Mouse (Mus musculus) limb, embryonic 11.5 days (tissue): ENCODE measurements around the gene Whamm. TPM values are rescaled to one million over a fixed set of nuclear protein-coding genes. Genes with fewer than 3 reads are reported as not detected.

ENCODE experiments used
- ATAC-seq: fragments of 200-750 bp; cut with Nextera tagmentation; 2 replicates; pipeline ENCODE4 v1.8.0; 2017; ENCODE audit warnings: low read depth; ENCODE audit not compliant: insufficient number of reproducible peaks, low FRiP score, low TSS enrichment
- DNase-seq: peaks from one replicate; pipeline ENCODE4 v3.0.0-alpha.2; 2015; ENCODE audit warnings: low spot score
- H3K27ac ChIP-seq: fragments of 300-500 bp; sonication (generic); replicated peaks from 2 replicates; pipeline ENCODE4 v1.5.1; 2014; ENCODE audit warnings: low read depth, mild to moderate bottlenecking, low read length
- H3K27me3 ChIP-seq: fragments of 300-500 bp; sonication (generic); 2 replicates; pipeline ENCODE4 v1.6.1; 2014; ENCODE audit warnings: mild to moderate bottlenecking, low read length, mixed read lengths; ENCODE audit not compliant: control insufficient read depth, insufficient read depth
- H3K36me3 ChIP-seq: fragments of 300-500 bp; sonication (generic); 2 replicates; pipeline ENCODE4 v1.6.1; 2014; ENCODE audit warnings: mild to moderate bottlenecking, low read length, moderate library complexity, mixed read lengths; ENCODE audit not compliant: control insufficient read depth, insufficient read depth
- H3K4me1 ChIP-seq: fragments of 300-500 bp; sonication (generic); 2 replicates; pipeline ENCODE4 v1.6.1; 2014; ENCODE audit warnings: low read length, mixed read lengths; ENCODE audit not compliant: control insufficient read depth, insufficient read depth
- H3K4me2 ChIP-seq: fragments of 300-500 bp; sonication (generic); 2 replicates; pipeline ENCODE4 v1.6.1; 2014; ENCODE audit warnings: low read depth, mild to moderate bottlenecking, moderate library complexity; ENCODE audit not compliant: severe bottlenecking
- H3K4me3 ChIP-seq: fragments of 300-500 bp; sonication (generic); 2 replicates; pipeline ENCODE4 v1.5.1; 2014; ENCODE audit warnings: low read depth, low read length
- H3K9ac ChIP-seq: fragments of 300-500 bp; sonication (generic); 2 replicates; pipeline ENCODE4 v1.6.1; 2014; ENCODE audit warnings: mild to moderate bottlenecking, low read length
- H3K9me3 ChIP-seq: fragments of 300-500 bp; sonication (generic); 2 replicates; pipeline ENCODE4 v1.6.1; 2016; ENCODE audit warnings: low read length; ENCODE audit not compliant: control insufficient read depth
- WGBS: fragments of 180-500 bp; shearing (Covaris S2); extraction: QIAGEN DNeasy Blood & Tissue Kit; methylation state at CpG from one replicate; pipeline ENCODE4 v1.1.7; 2014; 5-methylcytosine and 5-hydroxymethylcytosine counted together
- microRNA counts: library from miRNA; unstranded; fragments of <30 nt; microRNA quantifications from one replicate; lab custom pipeline; 2016
- polyA plus RNA-seq: library from polyadenylated mRNA; unstranded; fragments of >200 nt; fragmentation: Nextera tagmentation; extraction: Ambion mirVana; gene quantifications from 2 replicates; pipeline ENCODE4 v1.2.1, GENCODE M21; 2014

Whamm gene
- polyA plus RNA-seq, 1 experiment from 2014 or later = 5.6 TPM

GRCm38 (mm10) chr7:81644551-81645235 lies 73.6 kb downstream of the Whamm start:
- H3K4me3 ChIP-seq = no peak overlapping the region

More at GRCm38 (mm10) chr7:81644551-81645235, 73.6 kb downstream of the Whamm start:
- DNase-seq (no peak), ATAC-seq (no peak)
- Histone ChIP-seq H3K4me2 (no peak overlapping the region), H3K27ac (no peak overlapping the region), H3K36me3 (no peaks in the 10 kb centered on the region), H3K4me1 (no peaks in the 10 kb centered on the region), H3K27me3 (no peaks in the 10 kb centered on the region), H3K9ac (no peak overlapping the region), H3K9me3 (no peaks in the 10 kb centered on the region)
- 81% methylated on average over 7 of the region's 7 CpGs for WGBS

MicroRNA genes within 50 kb of the gene (microRNA counts, 519-probe panel; counts per million panel counts)
- microRNA mmu-miR-1839-3p (lab: Ali Mortazavi, UCI) (not detected), microRNA mmu-miR-1839-5p (lab: Ali Mortazavi, UCI) (2,582 counts per million, percentile 25 among the panel's probes with 10 or more counts)

Other genes with a start within 250 kb of the Whamm start
- gene Rps17, start 226.0 kb upstream of the Whamm start, polyA plus RNA-seq = 1,441 and 1,453 TPM in 2 replicates
- gene Cpeb1, start 115.8 kb upstream of the Whamm start, polyA plus RNA-seq = 0.12 and 0.35 TPM in 2 replicates
- gene Ap3b2, start 77.3 kb upstream of the Whamm start, polyA plus RNA-seq = 0.21 and 0.27 TPM in 2 replicates
- not detected in 2 replicates for gene BC048679, start 73.0 kb upstream of the Whamm start, polyA plus RNA-seq
- 0.04 and 0.07 TPM in 2 replicates for gene Fsd2, start 4.3 kb upstream of the Whamm start, polyA plus RNA-seq
- 33.5 and 36.0 TPM in 2 replicates for gene Homer2, start 136.3 kb downstream of the Whamm start, polyA plus RNA-seq
- gene Ramac, start 191.7 kb downstream of the Whamm start, polyA plus RNA-seq = 109 and 113 TPM in 2 replicates
- gene 3110040N11Rik, start 218.2 kb downstream of the Whamm start, polyA plus RNA-seq = 50.8 and 58.4 TPM in 2 replicates